Mouse (Mus musculus) intestine, embryonic 14.5 days (tissue): Measurements from ENCODE around the gene Rab11fip4. TPM values are rescaled to one million over a fixed set of nuclear protein-coding genes. Genes with fewer than 3 reads are reported as not detected.

Experiments
- ATAC-seq: fragments of 200-750 bp; cut with Nextera tagmentation; replicated peaks from 2 replicates; pipeline ENCODE4 v1.8.0; 2017; ENCODE audit warnings: low read depth, moderate number of reproducible peaks, moderate TSS enrichment, moderate library complexity; ENCODE audit not compliant: low FRiP score, low TSS enrichment
- DNase-seq: peaks from one replicate; pipeline ENCODE4 v3.0.0-alpha.2; 2018; ENCODE audit warnings: low spot score
- H3K27ac ChIP-seq: fragments of 300-500 bp; sonication (generic); 2 replicates; pipeline ENCODE4 v1.5.1; 2014; ENCODE audit warnings: low read depth, mild to moderate bottlenecking, control low read depth
- H3K27me3 ChIP-seq: fragments of 300-500 bp; sonication (generic); replicated peaks from 2 replicates; pipeline ENCODE4 v1.6.1; 2014; ENCODE audit warnings: low read length, control low read depth; ENCODE audit not compliant: control insufficient read depth, insufficient read depth
- H3K36me3 ChIP-seq: fragments of 300-500 bp; sonication (generic); 2 replicates; pipeline ENCODE4 v1.6.1; 2014; ENCODE audit warnings: low read length, control low read depth; ENCODE audit not compliant: control insufficient read depth, insufficient read depth
- H3K4me1 ChIP-seq: fragments of 300-500 bp; sonication (generic); replicated peaks from 2 replicates; pipeline ENCODE4 v1.6.1; 2014; ENCODE audit warnings: low read length, control low read depth, mixed read lengths; ENCODE audit not compliant: control insufficient read depth, insufficient read depth
- H3K4me2 ChIP-seq: fragments of 300-500 bp; sonication (generic); 2 replicates; pipeline ENCODE4 v1.6.1; 2014; ENCODE audit warnings: low read length
- H3K4me3 ChIP-seq: fragments of 300-500 bp; sonication (generic); 2 replicates; pipeline ENCODE4 v1.5.1; 2014; ENCODE audit warnings: low read depth, low read length, control low read depth, mixed read lengths
- H3K9ac ChIP-seq: fragments of 300-500 bp; sonication (generic); 2 replicates; pipeline ENCODE4 v1.6.1; 2014; ENCODE audit warnings: mild to moderate bottlenecking, low read length
- H3K9me3 ChIP-seq: fragments of 300-500 bp; sonication (generic); 2 replicates; pipeline ENCODE4 v1.6.1; 2016; ENCODE audit warnings: low read length, control low read depth; ENCODE audit not compliant: control insufficient read depth
- WGBS: fragments of 180-500 bp; shearing (Covaris S2); extraction: QIAGEN DNeasy Blood & Tissue Kit; methylation state at CpG from one replicate; pipeline ENCODE4 v1.1.7; 2014; 5-methylcytosine and 5-hydroxymethylcytosine counted together
- microRNA counts: library from miRNA; unstranded; fragments of <30 nt; microRNA quantifications from one replicate; lab custom pipeline; 2016
- microRNA-seq: library from miRNA; unstranded; fragments of <30 nt; microRNA quantifications from one replicate; pipeline ENCODE4, GENCODE M21; 2016
- polyA plus RNA-seq: library from polyadenylated mRNA; unstranded; fragments of >200 nt; fragmentation: Nextera tagmentation; extraction: Ambion mirVana; gene quantifications from 2 replicates; pipeline ENCODE4 v1.2.1, GENCODE M21; 2014

Gene Rab11fip4
- polyA plus RNA-seq, 1 experiment from 2014 or later: 1.5 TPM

- peaks cover 30% of the 10 kb centered on the region for H3K4me1 ChIP-seq
- H3K9me3 ChIP-seq: no peaks in the 10 kb centered on the region
- H3K4me3 ChIP-seq: no peak overlapping the region
- no peak overlapping the region for H3K27ac ChIP-seq
- no peak for ATAC-seq
- H3K4me2 ChIP-seq: no peak overlapping the region
- DNase-seq: no peak
- H3K36me3 ChIP-seq: no peaks in the 10 kb centered on the region
- 88% methylated on average over 10 of the region's 10 CpGs for WGBS
- H3K27me3 ChIP-seq: no peaks in the 10 kb centered on the region
- no peak overlapping the region for H3K9ac ChIP-seq
Observed at GRCm38 (mm10) chr11:79740740-79741512, 149.9 kb downstream of the Rab11fip4 start.

- 84% methylated on average over 11 of the region's 11 CpGs for WGBS
- Histone ChIP-seq H3K27ac (no peak overlapping the region), H3K27me3 (no peaks in the 10 kb centered on the region), H3K4me2 (no peak overlapping the region), H3K9ac (no peak overlapping the region), H3K4me3 (no peak overlapping the region), H3K36me3 (no peaks in the 10 kb centered on the region), H3K9me3 (no peaks in the 10 kb centered on the region), H3K4me1 (no peaks in the 10 kb centered on the region)
- no peak for DNase-seq
- 0 out of 2 replicates have a peak, but pooled peaks have one; percentile 5 for ATAC-seq
Observed at GRCm38 (mm10) chr11:79746552-79747102, 155.6 kb downstream of the Rab11fip4 start.

MicroRNAs within 50 kb of the gene (microRNA counts, 519-probe panel; counts per million panel counts)
- 1,533 counts per million, percentile 9 among the panel's probes with 10 or more counts for microRNA mmu-miR-193 (lab: Ali Mortazavi, UCI)
- microRNA mmu-miR-365 (lab: Ali Mortazavi, UCI): 4,582 counts per million, percentile 73 among the panel's probes with 10 or more counts

Small RNA genes lying within 50 kb of the gene (microRNA-seq; reads per million reads assigned to microRNA genes)
- 20.2 reads per million, percentile 46 among the genes with 10 or more reads in this experiment for gene Mir193a
- gene Mir365-2: 2.0 reads per million, percentile 22 among the genes with 10 or more reads in this experiment

Other genes with a start within 250 kb of the Rab11fip4 start
- 0.48 and 0.66 TPM in 2 replicates for gene Omg, start 87.1 kb upstream of the Rab11fip4 start, polyA plus RNA-seq
- gene Evi2b, start 67.5 kb upstream of the Rab11fip4 start, polyA plus RNA-seq: 0.39 and 0.56 TPM in 2 replicates
- 1.2 and 1.5 TPM in 2 replicates for gene Evi2, start 60.6 kb upstream of the Rab11fip4 start, polyA plus RNA-seq
- 3.1 and 3.9 TPM in 2 replicates for gene Evi2a, start 60.6 kb upstream of the Rab11fip4 start, polyA plus RNA-seq